10 mouse cellular contexts compared by ENCODE assay signal in the genomic region with DNA sequence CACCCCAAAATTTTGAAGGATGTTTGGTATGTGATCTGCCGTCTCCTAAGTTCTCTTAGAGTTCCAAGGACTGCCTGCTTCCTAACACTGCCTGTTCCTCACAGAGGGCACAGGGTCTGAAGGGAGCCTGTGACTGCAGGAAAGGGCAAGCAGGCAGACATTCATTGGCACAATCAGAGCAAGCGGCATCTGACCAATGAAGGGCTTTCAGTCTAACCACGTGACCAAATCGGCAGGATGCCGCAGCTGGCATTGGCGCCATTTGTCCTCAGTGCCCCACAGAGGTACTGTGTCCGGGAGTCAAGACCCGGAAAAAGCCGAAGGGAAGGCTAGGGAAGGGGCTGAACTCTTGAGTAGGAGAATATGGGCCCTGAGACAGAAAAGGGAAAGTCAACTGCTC. TPM values are rescaled to one million over a fixed set of nuclear protein-coding genes. Genes with fewer than 3 reads are reported as not detected.
DNase-seq lines count a peak whose midpoint lies in the region; ATAC-seq lines count a peak whose summit lies in the region.
"Had no signal": no experiment of that assay in that cellular context is flagged by ENCODE, and none has a peak within 500 bp of the region (broad histone marks: within the 10 kb centered on the region; RNA-seq: fewer than 3 reads in every experiment).

No protein-coding gene starts in this region.

- intact Hi-C loops in left cerebral cortex, postnatal 25 days (cut with DNase I): no loop called here

- ATAC-seq in midbrain, embryonic 11.5 days (ENCODE audit: low FRiP score): no peak
- peak; percentile 46; the same call in 1 of the 2 replicates for ATAC-seq in hindbrain, embryonic 11.5 days (ENCODE audit: low FRiP score)
- peak; percentile 48; the same call in 1 of the 2 replicates for ATAC-seq in neural tube, embryonic 12.5 days (ENCODE audit: low FRiP score, low read depth)
- no peak for ATAC-seq in monocyte, adult 5-6 weeks (replicated peaks; ENCODE audit: insufficient number of reproducible peaks, low FRiP score, low TSS enrichment, poor library complexity, severe bottlenecking)

- WGBS in midbrain, embryonic 11.5 days: 67% methylated on average over 9 of the region's 9 CpGs
- 68% methylated on average over 9 of the region's 9 CpGs for WGBS in midbrain, embryonic 10.5 days
- WGBS in hindbrain, embryonic 11.5 days: 62% methylated on average over 9 of the region's 9 CpGs
- 62% methylated on average over 9 of the region's 9 CpGs for WGBS in neural tube, embryonic 12.5 days

- H3K27ac ChIP-seq in midbrain, embryonic 11.5 days (ENCODE audit: low read depth, low read length): no peak overlapping the region
- H3K27ac ChIP-seq in midbrain, embryonic 10.5 days (replicated peaks): no peak overlapping the region
- H3K27ac ChIP-seq in hindbrain, embryonic 11.5 days (ENCODE audit: low read depth, low read length): no peak overlapping the region
- no peak overlapping the region for H3K27ac ChIP-seq in neural tube, embryonic 12.5 days
- H3K27ac ChIP-seq: embryonic facial prominence, embryonic 13.5 days had no signal

- H3K9me3 ChIP-seq in midbrain, embryonic 11.5 days (ENCODE audit: control insufficient read depth, low read length): no peaks in the 10 kb centered on the region
- H3K9me3 ChIP-seq in midbrain, embryonic 10.5 days (replicated peaks): no peaks in the 10 kb centered on the region
- H3K9me3 ChIP-seq in hindbrain, embryonic 11.5 days (ENCODE audit: control insufficient read depth, low read length): no peaks in the 10 kb centered on the region
- H3K9me3 ChIP-seq in neural tube, embryonic 12.5 days: no peaks in the 10 kb centered on the region
- H3K9me3 ChIP-seq: embryonic facial prominence, embryonic 13.5 days had no signal

- H3K27me3 ChIP-seq in midbrain, embryonic 11.5 days (ENCODE audit: control insufficient read depth, insufficient read depth, low read length): no peaks in the 10 kb centered on the region
- no peaks in the 10 kb centered on the region for H3K27me3 ChIP-seq in midbrain, embryonic 10.5 days (ENCODE audit: low read depth, poor library complexity, severe bottlenecking)
- H3K27me3 ChIP-seq in hindbrain, embryonic 11.5 days (ENCODE audit: control insufficient read depth, insufficient read depth, low read length): 0 out of 2 replicates have a peak, but pooled peaks cover 2% of the 10 kb centered on the region
- H3K27me3 ChIP-seq in neural tube, embryonic 12.5 days (replicated peaks): no peaks in the 10 kb centered on the region
- H3K27me3 ChIP-seq: embryonic facial prominence, embryonic 13.5 days had no signal

- no peak overlapping the region for H3K4me2 ChIP-seq in midbrain, embryonic 11.5 days
- H3K4me2 ChIP-seq in hindbrain, embryonic 11.5 days (replicated peaks; ENCODE audit: low read depth, low read length): 0 out of 2 replicates have a peak overlapping the region, but pooled peaks have one; percentile 8
- H3K4me2 ChIP-seq in neural tube, embryonic 12.5 days (replicated peaks): no peak overlapping the region; the same call in 1 of the 2 replicates
- H3K4me2 ChIP-seq: embryonic facial prominence, embryonic 13.5 days had no signal

- peak; percentile 51 for DNase-seq in embryo, embryonic 10 days (ENCODE audit: low spot score)
- no peak for DNase-seq in embryo, embryonic 9.5 days (ENCODE audit: extremely low spot score)
- DNase-seq in midbrain, embryonic 11.5 days (ENCODE audit: low spot score, missing footprints): peak; percentile 82
- no peak for DNase-seq in midbrain, embryonic 10.5 days (ENCODE audit: low spot score)
- no peak for DNase-seq in hindbrain, embryonic 11.5 days (ENCODE audit: low spot score)
- no peak for DNase-seq in left cerebral cortex, postnatal 25 days (ENCODE audit: low spot score in 2 of 2)
- DNase-seq: lung, adult 2 months had no signal

- no peak overlapping the region for H3K9ac ChIP-seq in midbrain, embryonic 11.5 days (ENCODE audit: low read length)
- no peak overlapping the region for H3K9ac ChIP-seq in hindbrain, embryonic 11.5 days (ENCODE audit: low read depth, low read length)
- H3K9ac ChIP-seq in neural tube, embryonic 12.5 days: no peak overlapping the region
- H3K9ac ChIP-seq: embryonic facial prominence, embryonic 13.5 days had no signal

- no peaks in the 10 kb centered on the region for H3K36me3 ChIP-seq in midbrain, embryonic 11.5 days (ENCODE audit: control insufficient read depth, insufficient read depth, low read length)
- no peaks in the 10 kb centered on the region for H3K36me3 ChIP-seq in midbrain, embryonic 10.5 days
- H3K36me3 ChIP-seq in hindbrain, embryonic 11.5 days (ENCODE audit: control insufficient read depth, insufficient read depth, low read length): no peaks in the 10 kb centered on the region
- H3K36me3 ChIP-seq in neural tube, embryonic 12.5 days: no peaks in the 10 kb centered on the region
- H3K36me3 ChIP-seq: embryonic facial prominence, embryonic 13.5 days had no signal

- peaks cover 4% of the 10 kb centered on the region; the same call in 1 of the 2 replicates for H3K4me1 ChIP-seq in midbrain, embryonic 11.5 days (ENCODE audit: control insufficient read depth, insufficient read depth, low read length)
- H3K4me1 ChIP-seq in midbrain, embryonic 10.5 days: peaks cover 19% of the 10 kb centered on the region
- no peaks in the 10 kb centered on the region for H3K4me1 ChIP-seq in hindbrain, embryonic 11.5 days (replicated peaks; ENCODE audit: control insufficient read depth, insufficient read depth, low read length)
- H3K4me1 ChIP-seq in neural tube, embryonic 12.5 days: no peaks in the 10 kb centered on the region

- H3K4me3 ChIP-seq in midbrain, embryonic 11.5 days (ENCODE audit: low read depth, low read length): no peak overlapping the region
- H3K4me3 ChIP-seq in midbrain, embryonic 10.5 days: no peak overlapping the region
- no peak overlapping the region for H3K4me3 ChIP-seq in hindbrain, embryonic 11.5 days (ENCODE audit: low read depth, low read length)
- no peak overlapping the region for H3K4me3 ChIP-seq in neural tube, embryonic 12.5 days
- H3K4me3 ChIP-seq: embryonic facial prominence, embryonic 13.5 days had no signal

RNA-seq across cellular contexts. Expression of a gene that starts 2.5 kb away (rescaled TPM):
- polyA plus RNA-seq in midbrain, embryonic 11.5 days (2014; fragmentation: Nextera tagmentation; extraction: Ambion mirVana): 0.12 TPM in 1 of 2 replicates, not detected in the other
- polyA plus RNA-seq in midbrain, embryonic 10.5 days (2016; fragmentation: Nextera tagmentation; extraction: Ambion mirVana): 0.09 TPM in 1 of 2 replicates, not detected in the other
- polyA plus RNA-seq in hindbrain, embryonic 11.5 days (2014; fragmentation: Nextera tagmentation; extraction: Ambion mirVana): not detected in 2 replicates
- 0.25 and 0.26 TPM in 2 replicates for polyA plus RNA-seq in neural tube, embryonic 12.5 days (2016; fragmentation: Nextera tagmentation; extraction: Ambion mirVana)
- under 1 TPM; 0.25 to 0.85 TPM for total RNA-seq in left cerebral cortex, postnatal 25 days (2021)
- not detected in 3 replicates for total RNA-seq in monocyte, adult 5-6 weeks (2017)
- polyA plus RNA-seq: embryonic facial prominence, embryonic 13.5 days had no signal

RNA-seq across cellular contexts. Expression of a gene that starts 16.5 kb away (rescaled TPM):
- polyA plus RNA-seq in midbrain, embryonic 11.5 days (2014; fragmentation: Nextera tagmentation; extraction: Ambion mirVana): 59.3 and 68.1 TPM in 2 replicates
- 93.3 and 105 TPM in 2 replicates for polyA plus RNA-seq in midbrain, embryonic 10.5 days (2016; fragmentation: Nextera tagmentation; extraction: Ambion mirVana)
- 48.7 and 53.5 TPM in 2 replicates for polyA plus RNA-seq in hindbrain, embryonic 11.5 days (2014; fragmentation: Nextera tagmentation; extraction: Ambion mirVana)
- polyA plus RNA-seq in neural tube, embryonic 12.5 days (2016; fragmentation: Nextera tagmentation; extraction: Ambion mirVana): 35.7 and 37.1 TPM in 2 replicates
- 10 to 100 TPM; 12.9 to 18.6 TPM for total RNA-seq in left cerebral cortex, postnatal 25 days (2021)
- total RNA-seq in monocyte, adult 5-6 weeks (2017): 0.68 to 1.4 TPM (median 0.86 TPM) in 3 replicates

RNA-seq across cellular contexts. Expression of a gene that starts 48.2 kb away (rescaled TPM):
- polyA plus RNA-seq in midbrain, embryonic 11.5 days (2014; fragmentation: Nextera tagmentation; extraction: Ambion mirVana): 61.9 and 65.2 TPM in 2 replicates
- polyA plus RNA-seq in midbrain, embryonic 10.5 days (2016; fragmentation: Nextera tagmentation; extraction: Ambion mirVana): 53.7 and 67.5 TPM in 2 replicates
- 76.7 and 101 TPM in 2 replicates for polyA plus RNA-seq in hindbrain, embryonic 11.5 days (2014; fragmentation: Nextera tagmentation; extraction: Ambion mirVana)
- 71.4 and 71.5 TPM in 2 replicates for polyA plus RNA-seq in neural tube, embryonic 12.5 days (2016; fragmentation: Nextera tagmentation; extraction: Ambion mirVana)
- total RNA-seq in left cerebral cortex, postnatal 25 days (2021): 100 to 1,000 TPM; 160 to 168 TPM
- 0.11 to 1.8 TPM (median 0.19 TPM) in 3 replicates for total RNA-seq in monocyte, adult 5-6 weeks (2017)

Comparison
In these comparisons a context has a peak if more than half of its experiments do, and no peak if none do; other contexts are left out.
1. DNase-seq: peak in embryo, embryonic 10 days (single experiment) and midbrain, embryonic 11.5 days (single experiment); none in embryo, embryonic 9.5 days (single experiment), midbrain, embryonic 10.5 days (single experiment), hindbrain, embryonic 11.5 days (single experiment) and left cerebral cortex, postnatal 25 days (0 of 2).
2. ATAC-seq: peak in hindbrain, embryonic 11.5 days (single experiment) and neural tube, embryonic 12.5 days (single experiment); none in midbrain, embryonic 11.5 days (single experiment) and monocyte, adult 5-6 weeks (single experiment).